Mouse (Mus musculus) cortical plate, adult 2 months (tissue): ENCODE measurements around the gene Mmgt1. TPM values are rescaled to one million over a fixed set of nuclear protein-coding genes. Genes with fewer than 3 reads are reported as not detected.

Source experiments
- H3K27ac ChIP-seq: fragments of 200-500 bp; 2 replicates; pipeline ENCODE4 v1.5.1; 2012; ENCODE audit warnings: low read length, control low read depth, inconsistent platforms; ENCODE audit not compliant: insufficient read depth
- H3K4me1 ChIP-seq: fragments of 200-500 bp; 2 replicates; pipeline ENCODE4 v1.6.1; 2011; ENCODE audit warnings: low read length; ENCODE audit not compliant: control insufficient read depth, insufficient read depth
- H3K4me3 ChIP-seq: fragments of 200-500 bp; 2 replicates; pipeline ENCODE4 v1.5.1; 2011; ENCODE audit warnings: mild to moderate bottlenecking, low read length, control low read depth; ENCODE audit not compliant: insufficient read depth
- CTCF ChIP-seq: fragments of 200-500 bp; IDR thresholded peaks from 2 replicates; pipeline ENCODE4 v1.5.1; 2011; ENCODE audit warnings: mild to moderate bottlenecking, control low read depth, low read length; ENCODE audit not compliant: insufficient read depth; ENCODE audit errors: extremely low read depth
- POLR2A ChIP-seq: fragments of 200-500 bp; IDR thresholded peaks from 2 replicates; pipeline ENCODE4 v1.6.1; 2011; ENCODE audit warnings: mild to moderate bottlenecking, low read length, control low read depth; ENCODE audit not compliant: insufficient read depth; ENCODE audit errors: extremely low read depth
- polyA plus RNA-seq: library from polyadenylated mRNA; depleted of rRNA; stranded (reverse); fragments of >200 nt; gene quantifications from 2 replicates; pipeline ENCODE4 v1.2.3, GENCODE M21; 2012; rRNA removed

Gene Mmgt1
- polyA plus RNA-seq, 1 experiment, result 22.5 TPM

GRCm38 (mm10) chrX:56597219-56597886 is 516 bp downstream of the Mmgt1 start:
- Histone ChIP-seq H3K27ac (no peak overlapping the region), H3K4me3 (peak overlapping the region; percentile 85), H3K4me1 (no peaks in the 10 kb centered on the region)
- TF ChIP-seq CTCF (no peak), POLR2A (no peak)

DNA sequence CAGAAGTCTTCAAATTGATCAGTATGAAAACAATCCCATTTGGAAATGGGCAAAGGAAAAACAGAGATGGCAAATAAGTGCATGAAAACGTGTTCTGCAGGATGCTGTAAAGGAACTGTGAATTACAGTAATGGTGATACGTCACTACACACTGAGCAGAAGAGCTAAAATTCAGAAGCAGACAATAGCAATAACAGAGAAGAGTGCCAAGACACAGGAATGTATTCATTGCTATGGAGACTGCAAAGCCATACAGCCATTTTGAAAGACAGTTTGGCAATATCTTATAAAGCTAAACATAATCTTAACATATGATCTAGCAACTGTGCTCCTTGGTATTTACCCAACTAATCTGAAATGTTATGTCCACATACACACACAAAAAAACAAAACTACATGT is 19.7 kb downstream of the Mmgt1 start:
- no peak for TF ChIP-seq CTCF
- no peak for TF ChIP-seq POLR2A
- Histone ChIP-seq H3K4me3 (no peak overlapping the region), H3K4me1 (no peaks in the 10 kb centered on the region), H3K27ac (no peak overlapping the region)

DNA sequence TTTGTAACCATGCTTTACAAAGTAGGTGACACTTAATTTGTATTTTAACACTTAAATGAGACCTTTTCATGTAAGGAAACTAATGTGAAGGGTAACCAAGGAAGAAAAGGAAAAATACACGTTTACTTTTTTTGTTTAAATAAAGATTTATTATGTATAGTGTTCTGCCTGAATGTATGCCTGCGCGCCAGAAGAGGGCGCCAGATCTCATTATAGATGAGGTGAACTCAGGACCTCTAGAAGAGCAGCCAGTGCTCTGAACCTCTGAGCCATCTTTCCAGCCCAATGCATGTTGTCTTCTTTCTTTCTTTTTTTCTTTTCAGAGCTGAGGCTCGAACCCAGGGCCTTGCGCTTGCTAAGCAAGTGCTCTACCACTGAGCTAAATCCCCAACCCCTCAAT is 25.4 kb downstream of the Mmgt1 start:
- Histone ChIP-seq H3K4me1 (no peaks in the 10 kb centered on the region), H3K4me3 (no peak overlapping the region), H3K27ac (no peak overlapping the region)
- TF ChIP-seq POLR2A, result no peak
- 0 out of 2 replicates have a peak, but pooled peaks have one; percentile 4 for TF ChIP-seq CTCF

DNA sequence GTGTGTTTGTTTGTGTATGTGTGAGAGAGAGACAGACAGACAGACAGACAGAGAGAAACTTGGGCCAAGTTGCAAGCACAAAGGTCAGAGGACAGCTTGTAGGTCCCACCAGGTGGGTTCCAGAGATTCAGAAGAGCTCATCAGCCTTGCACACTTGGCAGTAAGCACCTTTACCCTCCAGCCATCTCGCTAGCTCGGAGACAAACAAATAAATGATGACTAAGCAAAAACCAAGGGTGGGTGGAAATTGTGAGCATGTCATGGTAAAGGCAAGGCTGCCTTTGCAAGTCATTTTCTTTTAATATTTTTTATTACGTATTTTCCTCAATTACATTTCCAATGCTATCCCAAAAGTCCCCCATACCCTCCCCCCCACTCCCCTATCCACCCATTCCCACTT is 44.3 kb downstream of the Mmgt1 start:
- TF ChIP-seq CTCF, result no peak
- TF ChIP-seq POLR2A, result no peak
- Histone ChIP-seq H3K4me1 (no peaks in the 10 kb centered on the region), H3K27ac (no peak overlapping the region), H3K4me3 (no peak overlapping the region)

GRCm38 (mm10) chrX:56549506-56549905 is 48.4 kb downstream of the Mmgt1 start, which contains the start of gene Gm648:
Gene Gm648 (minus strand): TSS chrX:56549606.
- no peaks in the 10 kb centered on the region for H3K4me1 ChIP-seq
- H3K4me3 ChIP-seq, result no peak within 1 kb of the TSS
- no peak within 1 kb of the TSS for H3K27ac ChIP-seq
- TF ChIP-seq POLR2A (no peak), CTCF (no peak)

GRCm38 (mm10) chrX:56537162-56537561 is 60.7 kb downstream of the Mmgt1 start:
- Histone ChIP-seq H3K4me1 (no peaks in the 10 kb centered on the region), H3K4me3 (no peak overlapping the region), H3K27ac (no peak overlapping the region)
- TF ChIP-seq POLR2A (no peak), CTCF (peak; percentile 66)

Other genes with a start within 250 kb of the Mmgt1 start
- 18.6 and 19.2 TPM in 2 replicates for gene Smim10l2a, start 223.5 kb downstream of the Mmgt1 start, polyA plus RNA-seq
- 0.58 TPM in 1 of 2 replicates, not detected in the other for gene Gm2174, start 150.1 kb downstream of the Mmgt1 start, polyA plus RNA-seq
- 74.5 and 82.6 TPM in 2 replicates for gene Ints6l, start 143.2 kb downstream of the Mmgt1 start, polyA plus RNA-seq
- gene Gm10477, start 73.3 kb downstream of the Mmgt1 start, polyA plus RNA-seq, result not detected in 2 replicates
- not detected in 2 replicates for gene Gm648, start 48.5 kb downstream of the Mmgt1 start, polyA plus RNA-seq
- gene Slc9a6, start 11.7 kb upstream of the Mmgt1 start, polyA plus RNA-seq, result 76.9 and 78.0 TPM in 2 replicates
- 150 and 152 TPM in 2 replicates for gene Fhl1, start 133.7 kb upstream of the Mmgt1 start, polyA plus RNA-seq
- 0.09 TPM in 1 of 2 replicates, not detected in the other for gene Map7d3, start 224.3 kb upstream of the Mmgt1 start, polyA plus RNA-seq